Mouse (Mus musculus) B cell, adult 2 months (primary cell): Measurements from ENCODE around the gene F11r.

Experiments used
- DNase-seq, 2 experiments: peaks; one replicate each; pipeline ENCODE4 v3.0.0; 2022

The F11r gene

GRCm38 (mm10) chr1:171439072-171439471, 1.7 kb downstream of the F11r start:
- DNase-seq = no peak

GRCm38 (mm10) chr1:171440025-171440725, 2.8 kb downstream of the F11r start:
- no peak for DNase-seq

GRCm38 (mm10) chr1:171441466-171442412, 4.4 kb downstream of the F11r start:
- peak; percentile 29 to 37 for DNase-seq

GRCm38 (mm10) chr1:171442413-171442760, 5.1 kb downstream of the F11r start:
- no peak for DNase-seq

GRCm38 (mm10) chr1:171445050-171445449, 7.7 kb downstream of the F11r start:
- no peak for DNase-seq

GRCm38 (mm10) chr1:171446854-171447253, 9.5 kb downstream of the F11r start:
- no peak for DNase-seq

GRCm38 (mm10) chr1:171447692-171448091, 10.4 kb downstream of the F11r start:
- DNase-seq = no peak

GRCm38 (mm10) chr1:171450062-171450461, 12.7 kb downstream of the F11r start:
- no peak for DNase-seq

GRCm38 (mm10) chr1:171451001-171451400, 13.7 kb downstream of the F11r start:
- no peak for DNase-seq

GRCm38 (mm10) chr1:171452522-171452921, 15.2 kb downstream of the F11r start:
- no peak for DNase-seq

- DNase-seq = no peak
Measured at GRCm38 (mm10) chr1:171452923-171453322, 15.6 kb downstream of the F11r start.

GRCm38 (mm10) chr1:171454926-171455325, 17.6 kb downstream of the F11r start:
- no peak for DNase-seq

- DNase-seq = no peak
Measured at GRCm38 (mm10) chr1:171457568-171457967, 20.2 kb downstream of the F11r start.

- no peak for DNase-seq
Measured at GRCm38 (mm10) chr1:171459791-171460190, 22.5 kb downstream of the F11r start.

GRCm38 (mm10) chr1:171460551-171461503, 23.5 kb downstream of the F11r start:
- DNase-seq = no peak

- no peak for DNase-seq
Measured at GRCm38 (mm10) chr1:171463133-171463532, 25.8 kb downstream of the F11r start.

- no peak for DNase-seq
Measured at GRCm38 (mm10) chr1:171465749-171466412, 28.5 kb downstream of the F11r start.

- no peak for DNase-seq
Measured at GRCm38 (mm10) chr1:171466565-171466964, 29.2 kb downstream of the F11r start.

- no peak for DNase-seq
Measured at GRCm38 (mm10) chr1:171469678-171470077, 32.3 kb downstream of the F11r start.

GRCm38 (mm10) chr1:171470371-171470871, 33.1 kb downstream of the F11r start:
- DNase-seq = peak; percentile 82 to 86

GRCm38 (mm10) chr1:171470896-171471295, 33.6 kb downstream of the F11r start:
- DNase-seq = no peak

- no peak for DNase-seq
Measured at GRCm38 (mm10) chr1:171471452-171471851, 34.1 kb downstream of the F11r start.
